Mouse (Mus musculus) thymus, adult 2 months (tissue): ENCODE results near the gene Dennd2a.

ENCODE experiments used
- CTCF ChIP-seq: fragments of 200-500 bp; IDR thresholded peaks from 2 replicates; pipeline ENCODE4 v1.5.1; 2012; ENCODE audit warnings: mild to moderate bottlenecking, control low read depth, low read length, moderate library complexity, borderline replicate concordance; ENCODE audit not compliant: control insufficient read depth, poor library complexity, insufficient read depth; ENCODE audit errors: extremely low read depth
- POLR2A ChIP-seq: fragments of 200-500 bp; IDR thresholded peaks from 2 replicates; pipeline ENCODE4 v1.6.1; 2012; ENCODE audit warnings: mild to moderate bottlenecking, low read length, control low read depth, moderate library complexity; ENCODE audit not compliant: control insufficient read depth, poor library complexity, insufficient read depth; ENCODE audit errors: extremely low read depth

DNA sequence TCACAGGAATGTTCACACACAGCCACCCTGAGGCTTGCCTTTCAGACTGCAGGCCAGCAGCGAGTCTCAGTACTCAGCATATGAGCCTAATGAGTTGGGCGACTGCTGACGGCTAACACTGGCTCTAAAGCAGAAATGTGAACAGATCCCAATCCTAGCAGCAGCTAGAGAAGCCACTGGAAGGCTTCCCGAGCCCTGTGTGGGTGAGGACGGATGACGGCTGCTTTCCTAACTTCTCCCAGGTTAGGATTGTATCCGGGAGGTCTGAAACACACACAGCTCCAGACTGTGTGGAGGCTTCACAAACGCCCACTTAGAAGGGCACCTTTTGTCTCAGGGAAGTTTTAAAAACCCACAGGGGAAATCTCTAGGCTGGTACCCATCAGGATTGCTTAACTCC, 69.4 kb downstream of the Dennd2a start:
- TF ChIP-seq CTCF (no peak), POLR2A (no peak)
